Mouse (Mus musculus) neutrophil, adult 5-6 weeks (primary cell): ENCODE data around the gene Ethe1. TPM values are rescaled to one million over a fixed set of nuclear protein-coding genes. Genes with fewer than 3 reads are reported as not detected.

Experiments used
- ATAC-seq: fragments of 151-379, 151-347 bp; 2 replicates; pipeline ENCODE4 v1.8.0; 2017; ENCODE audit warnings: mild to moderate bottlenecking, moderate TSS enrichment; ENCODE audit not compliant: insufficient number of reproducible peaks, poor library complexity, low FRiP score, severe bottlenecking; ENCODE audit errors: extremely low read depth
- total RNA-seq: library from RNA; stranded (forward); fragments of 200-1000 nt; gene quantifications from 2 replicates; pipeline ENCODE4 v1.2.3, GENCODE M21; 2017

Gene Ethe1
- total RNA-seq, result 5.8 and 6.1 TPM in 2 replicates

- no peak for ATAC-seq
These were observed at the start of gene Ethe1, which contains the start of gene Zfp575 for GRCm38 (mm10) chr7:24587330-24588105. TSS of gene Ethe1 (plus strand) at chr7:24587543. TSS of gene Zfp575 (minus strand) at chr7:24587641.

- no peak for ATAC-seq
These were observed 49.8 kb upstream of the Ethe1 start for GRCm38 (mm10) chr7:24537591-24537990.

GRCm38 (mm10) chr7:24538154-24538553 is 49.2 kb upstream of the Ethe1 start:
- no peak for ATAC-seq

GRCm38 (mm10) chr7:24538701-24539100 is 48.6 kb upstream of the Ethe1 start:
- no peak for ATAC-seq

GRCm38 (mm10) chr7:24539686-24540085 is 47.7 kb upstream of the Ethe1 start:
- ATAC-seq, result no peak

GRCm38 (mm10) chr7:24544506-24544905 is 42.8 kb upstream of the Ethe1 start:
- no peak for ATAC-seq

- ATAC-seq, result no peak
These were observed 41.2 kb upstream of the Ethe1 start, which contains the start of the genes Pinlyp and Xrcc1 for GRCm38 (mm10) chr7:24546068-24546614. TSS of gene Pinlyp (minus strand) at chr7:24546118. TSS of gene Xrcc1 (plus strand) at chr7:24546289.

- ATAC-seq, result peak; percentile 98
These were observed 40.5 kb upstream of the Ethe1 start for GRCm38 (mm10) chr7:24546634-24547389.

GRCm38 (mm10) chr7:24547534-24548036 is 39.8 kb upstream of the Ethe1 start:
- ATAC-seq, result no peak

- 0 out of 2 replicates have a peak, but pooled peaks have one; percentile 30 for ATAC-seq
These were observed 35.2 kb upstream of the Ethe1 start for GRCm38 (mm10) chr7:24551985-24552759.

- ATAC-seq, result no peak
These were observed 31.6 kb upstream of the Ethe1 start for GRCm38 (mm10) chr7:24555786-24556185.

GRCm38 (mm10) chr7:24561450-24561849 is 25.9 kb upstream of the Ethe1 start:
- ATAC-seq, result no peak

GRCm38 (mm10) chr7:24563191-24563836 is 24.0 kb upstream of the Ethe1 start:
- ATAC-seq, result no peak

GRCm38 (mm10) chr7:24563837-24564206 is 23.5 kb upstream of the Ethe1 start:
- ATAC-seq, result no peak

- ATAC-seq, result peak; percentile 81
These were observed 22.6 kb upstream of the Ethe1 start for GRCm38 (mm10) chr7:24564607-24565265.

GRCm38 (mm10) chr7:24565627-24566026 is 21.7 kb upstream of the Ethe1 start:
- ATAC-seq, result no peak

GRCm38 (mm10) chr7:24566206-24566605 is 21.1 kb upstream of the Ethe1 start:
- no peak for ATAC-seq

GRCm38 (mm10) chr7:24568512-24568911 is 18.8 kb upstream of the Ethe1 start:
- no peak for ATAC-seq
